Mouse (Mus musculus) MEL-GATA-1-ER (cell line): Measurements from ENCODE around the gene Hpcal1.
"Not testable (repeated sequence)": the region's sequence is repeated elsewhere in the genome, so short reads cannot be mapped to it uniquely, and the experiment has no call there.

ENCODE experiments used
- DNase-seq: peaks from one replicate; pipeline ENCODE4 v3.0.0-alpha.2; 2012; ENCODE audit warnings: low read depth; ENCODE audit errors: extremely low read depth

Hpcal1 gene

DNA sequence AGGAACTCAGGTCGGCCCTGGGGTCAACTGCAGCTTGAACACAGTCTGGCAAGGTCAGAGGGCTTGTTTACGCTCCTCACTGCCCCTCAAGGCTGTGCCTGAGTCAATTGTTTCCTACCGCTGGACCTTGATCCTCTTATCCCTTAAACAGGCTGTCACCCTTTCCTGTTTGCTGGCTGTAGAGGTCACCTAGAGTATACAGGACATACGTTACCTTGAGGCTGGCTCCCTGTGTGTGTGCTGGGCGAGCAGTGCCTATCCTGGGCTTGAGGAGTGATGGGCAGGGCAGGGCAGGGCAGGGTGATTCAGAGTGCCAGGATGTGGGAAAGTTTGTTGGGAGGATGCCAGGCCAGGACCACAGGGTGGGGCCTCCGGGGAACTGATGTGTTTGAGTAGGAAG lies 47.8 kb downstream of the Hpcal1 start:
- DNase-seq: no peak

DNA sequence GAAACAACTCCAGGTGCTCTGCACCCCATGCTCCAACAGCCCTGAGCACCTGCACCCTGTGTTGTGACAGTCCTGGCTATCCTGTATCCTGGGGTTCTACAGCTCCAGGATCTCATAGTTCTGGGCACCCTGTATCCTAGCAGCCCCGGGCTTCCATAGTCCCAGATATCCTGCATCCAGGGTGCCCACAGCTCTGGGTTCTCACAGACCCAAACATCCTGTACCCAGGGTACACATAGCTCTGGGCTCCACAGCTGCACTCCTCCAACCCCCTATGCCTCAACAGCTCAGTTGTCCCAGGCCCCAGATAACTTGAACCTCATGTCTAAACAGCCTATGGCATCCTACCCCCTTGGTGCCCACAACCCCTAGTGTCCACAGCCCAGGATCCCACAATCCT lies 49.6 kb downstream of the Hpcal1 start:
- DNase-seq: no peak

DNA sequence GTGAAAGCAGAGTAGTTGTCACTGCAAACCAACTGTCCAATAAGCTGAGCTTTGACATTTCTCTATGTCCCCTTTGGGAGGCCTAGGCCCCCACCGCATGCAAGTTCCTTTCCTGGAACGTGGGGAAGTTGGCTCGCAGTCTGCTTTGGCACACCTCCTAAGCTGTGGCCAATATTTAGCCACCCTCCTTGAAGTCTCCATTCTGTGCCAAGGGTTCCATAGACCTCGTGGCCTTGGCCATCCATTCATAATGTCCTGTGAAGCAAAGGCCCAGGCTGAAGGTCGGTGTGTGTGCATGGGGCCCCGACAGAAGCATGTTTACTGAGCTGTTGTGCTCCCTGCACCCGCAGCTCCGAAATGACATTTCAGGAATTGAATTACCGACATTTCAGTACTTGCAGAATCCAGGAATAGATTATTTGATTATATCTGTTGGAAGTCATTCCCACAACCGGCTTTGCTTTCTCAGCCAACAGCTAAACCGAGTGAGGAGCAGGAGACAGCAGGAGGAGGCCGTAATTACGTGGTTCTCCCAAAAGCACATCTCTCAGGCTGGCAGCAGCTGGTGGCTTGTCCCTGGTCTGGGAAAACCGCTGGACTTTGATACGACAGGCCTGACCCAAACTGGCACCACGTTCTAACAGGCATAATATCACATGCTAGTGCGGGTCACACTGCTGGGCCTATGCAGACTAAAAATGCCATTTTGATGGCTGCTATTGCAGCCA lies 51.1 kb downstream of the Hpcal1 start:
- no peak for DNase-seq

DNA sequence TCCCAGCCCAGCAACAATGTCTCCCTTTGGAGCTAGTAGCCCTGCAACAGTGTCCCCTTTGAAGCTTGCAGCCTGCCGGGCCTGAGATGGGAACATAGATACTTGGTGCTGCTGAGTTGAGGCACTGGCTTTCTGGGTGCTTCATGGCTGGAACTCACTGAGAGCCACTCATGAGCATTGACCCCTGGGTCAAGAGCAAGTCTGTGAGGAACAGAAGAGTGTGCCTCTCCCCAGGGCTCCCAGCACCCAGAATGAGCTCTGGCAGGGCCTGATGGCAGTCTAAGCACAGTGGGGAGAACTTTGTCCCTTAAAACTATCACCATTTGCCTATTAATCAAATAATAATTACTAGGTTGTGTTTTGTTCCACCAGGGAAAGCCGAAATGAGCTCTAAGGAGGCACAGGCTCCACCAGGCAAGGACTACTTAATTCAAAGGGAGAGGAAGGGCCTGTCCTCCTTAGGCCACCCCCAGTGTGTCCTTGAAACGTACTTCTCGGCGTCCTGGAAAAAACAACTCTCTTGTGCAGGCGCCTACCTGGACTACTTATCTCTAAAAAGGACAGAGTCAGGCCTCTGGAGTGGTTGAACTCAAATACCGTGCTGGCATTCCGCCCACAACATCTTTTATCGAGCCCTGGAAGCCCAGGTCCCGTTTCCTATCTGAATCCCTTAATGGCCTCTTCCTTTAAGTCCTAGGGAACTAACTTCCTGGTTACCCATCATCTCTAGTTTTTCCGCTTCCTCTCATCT lies 52.1 kb downstream of the Hpcal1 start:
- no peak for DNase-seq

DNA sequence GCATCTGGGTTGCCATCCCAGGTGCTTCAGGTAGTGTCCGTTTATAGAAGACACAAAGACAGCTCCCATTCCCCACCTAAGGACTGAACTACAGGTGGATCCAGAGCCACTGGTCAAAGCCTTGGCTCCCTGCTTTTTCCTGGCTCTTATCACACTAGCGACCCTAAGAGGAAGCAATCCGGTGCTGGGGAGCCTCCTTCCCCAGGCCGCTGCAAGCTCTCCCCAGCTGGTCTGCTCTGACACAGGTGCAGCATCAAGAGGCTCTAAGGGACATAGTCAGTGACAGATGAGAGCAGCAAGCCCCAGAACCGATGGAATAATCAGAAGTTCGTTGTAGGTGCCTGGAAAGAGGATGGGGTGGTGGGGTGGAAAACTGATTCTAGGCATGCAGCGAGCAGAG lies 54.8 kb downstream of the Hpcal1 start:
- DNase-seq: no peak

DNA sequence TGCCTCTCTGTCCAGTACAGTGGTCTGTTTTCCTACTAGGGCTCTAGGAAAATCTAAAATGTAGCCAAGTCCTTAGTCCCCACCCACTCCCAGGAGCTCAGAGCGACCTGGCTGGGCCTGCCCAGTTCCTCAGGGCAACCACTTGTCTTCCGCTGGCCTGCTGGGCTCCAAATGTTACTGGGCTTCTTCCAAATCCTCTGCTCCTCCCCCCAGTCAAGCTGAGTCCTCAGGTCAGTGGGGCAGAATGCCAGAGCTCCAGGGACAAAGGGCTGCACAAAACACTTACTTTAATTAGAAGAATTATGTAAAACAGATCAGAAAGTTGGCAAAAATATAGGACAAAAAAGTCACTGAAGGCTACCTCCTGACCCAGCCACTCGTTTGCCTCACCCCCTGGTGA lies 56.1 kb downstream of the Hpcal1 start:
- DNase-seq: no peak

DNA sequence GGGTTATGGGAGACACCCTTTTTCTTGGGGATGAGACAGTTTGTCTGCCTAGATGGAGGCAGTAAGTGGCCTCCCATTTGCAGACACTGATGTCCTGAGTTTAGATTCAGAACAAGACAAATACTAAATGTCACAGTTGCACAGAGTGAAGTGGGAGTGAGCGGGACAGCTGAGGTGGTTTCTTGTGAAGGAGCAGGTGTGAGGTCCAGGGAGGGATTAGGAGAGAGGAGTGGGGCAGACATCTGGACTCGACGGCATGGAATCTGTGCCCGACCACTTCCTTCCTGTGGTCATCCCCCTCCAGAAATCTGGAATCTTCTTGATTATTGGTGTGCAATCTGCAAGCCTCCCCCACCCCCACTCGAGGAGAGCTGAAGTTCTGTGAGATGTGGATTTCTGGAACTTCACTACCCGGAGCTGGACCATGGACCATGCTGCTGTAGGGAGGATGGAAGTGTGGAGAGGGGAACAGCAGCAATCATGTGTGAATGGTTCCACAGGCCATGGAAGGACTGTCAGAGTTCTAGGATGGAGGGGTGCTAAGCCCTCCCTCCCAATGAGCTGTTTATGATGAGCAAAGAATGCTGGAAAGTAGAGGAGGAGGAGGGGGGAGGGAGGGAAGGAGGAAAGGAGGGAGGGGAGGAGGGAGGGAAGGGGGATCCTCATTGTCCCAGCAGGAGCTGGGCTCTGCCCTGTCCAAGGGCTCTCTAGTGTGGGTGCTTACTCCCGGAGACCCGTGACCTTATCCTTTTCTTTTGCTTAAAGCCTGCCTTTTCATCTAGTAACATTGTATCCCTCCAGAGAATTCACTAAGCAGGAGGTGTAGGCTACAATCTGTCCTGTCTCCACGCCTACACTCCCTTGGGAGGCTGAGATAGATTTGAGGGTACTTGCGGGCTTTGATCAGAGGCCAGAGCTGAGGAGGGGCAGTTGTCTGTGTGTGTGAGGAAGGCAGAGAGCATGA lies 56.8 kb downstream of the Hpcal1 start:
- no peak for DNase-seq

DNA sequence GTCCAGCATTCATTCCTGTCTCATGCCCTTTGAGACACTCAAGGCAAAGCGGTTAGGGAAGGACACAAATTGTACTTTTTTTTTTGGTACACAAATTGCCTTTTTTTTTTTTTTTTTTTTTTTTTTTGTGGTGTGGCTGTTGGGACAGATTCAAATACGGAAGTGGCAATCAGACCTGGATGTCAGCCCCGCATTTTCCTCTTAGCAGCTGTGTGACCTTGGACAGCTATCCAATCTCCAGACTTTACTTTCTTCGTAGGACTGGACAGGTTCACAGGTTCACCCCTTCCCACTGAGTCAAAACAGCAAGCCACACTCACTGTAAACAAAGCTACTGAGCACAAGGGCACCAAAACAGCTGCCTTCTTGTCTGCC lies 57.5 kb downstream of the Hpcal1 start:
- no peak for DNase-seq

DNA sequence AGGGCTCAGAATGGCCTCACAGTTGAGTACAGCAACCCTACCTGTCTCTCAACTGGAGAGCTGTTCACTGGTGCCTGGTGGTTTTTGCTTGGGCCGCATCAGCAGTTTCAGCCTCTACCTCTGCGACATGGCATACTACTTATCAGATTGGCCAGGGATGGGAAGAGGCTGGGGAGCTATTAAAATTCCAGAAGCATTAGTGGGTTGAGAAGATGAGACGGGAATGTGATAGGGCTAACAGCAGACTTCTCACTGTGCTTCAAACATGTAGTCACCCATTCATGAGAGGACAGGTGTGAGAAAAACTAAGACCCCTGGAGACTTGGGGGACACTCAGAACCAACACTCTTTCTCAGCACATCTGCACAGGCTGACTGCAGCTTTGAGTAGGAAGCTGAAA lies 59.1 kb downstream of the Hpcal1 start:
- no peak for DNase-seq

DNA sequence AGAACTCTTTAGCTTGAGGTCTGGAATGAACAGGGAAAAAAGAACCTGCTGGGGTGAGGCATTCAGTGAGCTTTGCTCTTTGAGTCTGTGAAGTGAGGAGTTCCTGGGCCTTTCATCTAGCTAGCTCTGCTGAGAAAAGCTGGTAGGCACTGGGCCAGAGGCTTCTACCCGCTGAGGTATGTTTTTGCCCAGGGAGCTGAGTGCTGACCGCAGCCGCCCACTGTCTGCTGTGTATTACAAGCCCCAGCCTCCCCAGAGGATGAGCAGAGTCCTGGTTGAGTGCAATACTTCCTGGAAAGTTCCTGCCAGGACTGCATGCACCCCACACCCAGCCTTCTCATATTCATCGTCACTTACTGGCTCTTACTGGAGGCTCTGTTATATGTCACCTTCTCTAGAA lies 59.8 kb downstream of the Hpcal1 start:
- DNase-seq: no peak

DNA sequence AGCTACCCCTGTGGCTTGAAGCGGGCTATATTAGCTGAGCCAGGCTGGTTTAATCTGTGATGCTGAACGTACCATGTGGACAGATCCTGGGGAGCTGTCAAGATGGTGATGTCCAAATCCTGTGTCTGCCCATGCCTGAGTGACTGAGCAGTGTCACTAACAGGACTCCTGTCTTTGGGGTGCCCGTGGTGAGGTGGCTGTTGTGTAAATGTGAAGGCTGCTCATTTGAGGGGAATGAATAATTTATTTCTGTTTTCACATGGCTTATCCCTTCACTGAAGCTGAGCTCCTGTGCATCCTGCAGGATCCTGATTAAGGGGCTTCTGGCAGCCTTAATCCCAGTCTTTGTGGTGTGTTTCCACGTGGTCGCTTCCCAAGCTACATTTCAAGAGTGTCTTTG lies 62.2 kb downstream of the Hpcal1 start:
- DNase-seq: no peak

DNA sequence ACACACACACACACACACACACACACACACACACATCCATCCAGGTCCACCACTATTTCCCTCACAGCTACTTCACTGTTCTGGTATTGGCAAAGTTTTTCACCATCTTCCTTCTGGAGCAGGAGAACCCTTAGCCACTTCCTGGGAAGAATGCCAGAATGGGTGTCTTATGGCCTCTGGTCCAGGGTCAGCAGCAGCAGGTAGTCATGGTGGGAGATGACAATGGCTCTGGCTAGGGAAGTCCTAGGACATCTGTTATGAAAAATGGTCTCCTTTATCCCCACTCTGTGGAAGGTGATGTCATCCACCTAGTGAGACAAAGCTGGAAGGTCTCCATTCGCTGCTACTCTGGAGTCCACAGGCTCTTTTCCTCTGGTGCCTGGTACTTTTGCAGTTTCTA lies 64.1 kb downstream of the Hpcal1 start:
- no peak for DNase-seq

DNA sequence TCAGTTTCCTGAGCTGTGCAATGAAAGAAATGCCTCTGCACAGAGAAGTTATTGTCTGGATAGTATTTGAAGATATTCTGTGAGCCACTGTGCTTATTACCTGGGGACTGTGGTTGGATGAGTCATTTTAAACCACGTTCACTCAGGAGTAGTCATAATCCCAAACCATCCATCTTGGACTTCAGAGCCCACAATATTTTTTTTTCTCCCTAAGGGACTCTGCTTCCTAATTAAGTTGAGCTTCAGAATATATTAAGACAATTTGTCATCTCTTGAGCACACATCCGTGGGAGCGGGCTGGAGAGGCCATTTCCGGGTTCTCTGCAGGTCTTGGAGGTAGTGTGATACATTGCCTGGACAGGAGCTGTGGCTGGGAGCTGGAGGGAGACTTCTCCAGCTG lies 66.2 kb downstream of the Hpcal1 start:
- no peak for DNase-seq

DNA sequence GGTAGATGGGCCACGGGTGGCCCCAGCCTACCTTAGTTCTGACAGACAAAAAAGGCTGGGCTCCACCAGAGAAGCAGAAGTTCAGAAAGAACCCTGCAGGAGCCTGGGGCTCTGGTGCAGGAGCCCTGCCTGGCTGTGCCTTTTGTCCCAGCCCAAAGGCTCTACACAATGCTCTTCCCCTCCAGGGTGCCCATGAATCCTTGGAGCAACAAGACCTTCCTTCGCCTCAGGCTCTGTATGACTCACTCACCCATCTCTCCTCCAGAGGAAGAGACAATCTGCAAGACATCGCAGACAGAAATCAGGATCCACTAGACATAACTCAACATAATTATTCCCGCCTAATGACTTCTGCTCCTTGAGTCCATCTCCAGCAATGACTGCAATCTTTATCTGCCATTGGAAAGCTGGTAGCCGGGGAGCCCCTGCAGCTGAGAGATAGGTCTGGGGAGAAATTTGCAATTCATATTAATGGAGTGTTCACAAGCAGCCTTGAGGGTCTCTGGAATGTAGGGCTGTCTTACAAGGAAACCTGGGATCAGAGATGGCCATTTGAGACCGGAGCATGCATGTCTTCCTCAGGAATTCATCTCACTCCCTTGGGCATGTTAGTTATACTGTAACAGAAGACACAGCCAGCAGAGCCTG lies 71.8 kb downstream of the Hpcal1 start:
- no peak for DNase-seq

DNA sequence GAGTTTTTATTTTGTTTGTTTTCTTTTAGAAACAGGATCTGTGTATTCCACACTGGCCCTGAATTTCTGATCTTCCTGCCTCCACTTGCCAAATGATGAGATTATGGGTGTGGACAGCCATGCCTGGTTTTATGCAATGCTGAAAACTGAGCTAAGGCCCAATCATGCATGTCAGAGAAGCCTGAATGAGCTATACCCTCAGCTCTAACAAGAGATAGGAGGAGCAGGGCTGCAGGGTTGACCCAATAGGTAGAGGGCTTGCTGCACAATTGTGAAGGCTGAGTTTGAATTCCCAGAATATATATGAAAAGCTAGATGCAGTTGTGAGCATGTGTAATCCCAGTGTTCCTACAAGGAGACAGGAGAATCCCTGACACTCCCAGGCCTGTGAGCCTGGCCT lies 72.4 kb downstream of the Hpcal1 start:
- DNase-seq: no peak

DNA sequence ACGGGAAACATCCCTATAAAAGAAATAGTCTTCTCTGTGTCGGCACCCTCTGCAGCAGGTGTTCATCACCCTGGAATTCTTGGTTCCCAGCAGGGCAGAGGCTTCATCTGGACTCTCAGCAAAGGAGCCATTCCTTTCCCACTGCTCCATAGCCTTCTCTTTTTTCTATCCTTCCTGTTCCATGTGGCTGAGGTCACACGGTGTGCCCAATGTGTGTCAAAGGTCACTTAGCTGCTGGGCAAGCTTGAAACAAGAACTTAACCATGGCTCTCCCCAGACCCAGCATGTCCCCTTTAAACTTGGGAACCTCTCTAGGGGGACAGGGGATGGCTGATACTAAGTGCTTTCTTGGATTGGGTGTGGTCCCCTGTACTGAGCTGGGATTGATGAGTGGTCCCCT lies 73.3 kb downstream of the Hpcal1 start:
- no peak for DNase-seq

DNA sequence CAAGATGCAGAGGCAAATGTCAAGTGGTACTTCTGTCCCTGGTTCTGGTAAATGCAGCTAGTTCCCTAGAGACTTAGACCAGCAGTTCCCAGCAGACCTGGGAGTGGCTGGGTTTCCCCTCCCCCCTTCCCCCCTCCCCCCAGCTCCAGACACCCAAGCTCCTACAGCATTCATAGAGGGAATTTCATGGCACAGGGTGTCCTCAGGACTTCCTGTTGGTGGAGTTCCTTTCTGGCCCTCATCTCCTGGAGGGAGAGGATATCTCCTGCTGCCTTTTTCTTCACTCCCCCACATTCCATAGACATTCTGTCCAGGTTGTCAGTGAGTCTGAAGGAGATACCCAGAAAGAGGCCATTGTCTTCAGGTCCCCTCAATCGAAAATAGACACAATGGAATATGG lies 76.9 kb downstream of the Hpcal1 start:
- not testable (repeated sequence) for DNase-seq

DNA sequence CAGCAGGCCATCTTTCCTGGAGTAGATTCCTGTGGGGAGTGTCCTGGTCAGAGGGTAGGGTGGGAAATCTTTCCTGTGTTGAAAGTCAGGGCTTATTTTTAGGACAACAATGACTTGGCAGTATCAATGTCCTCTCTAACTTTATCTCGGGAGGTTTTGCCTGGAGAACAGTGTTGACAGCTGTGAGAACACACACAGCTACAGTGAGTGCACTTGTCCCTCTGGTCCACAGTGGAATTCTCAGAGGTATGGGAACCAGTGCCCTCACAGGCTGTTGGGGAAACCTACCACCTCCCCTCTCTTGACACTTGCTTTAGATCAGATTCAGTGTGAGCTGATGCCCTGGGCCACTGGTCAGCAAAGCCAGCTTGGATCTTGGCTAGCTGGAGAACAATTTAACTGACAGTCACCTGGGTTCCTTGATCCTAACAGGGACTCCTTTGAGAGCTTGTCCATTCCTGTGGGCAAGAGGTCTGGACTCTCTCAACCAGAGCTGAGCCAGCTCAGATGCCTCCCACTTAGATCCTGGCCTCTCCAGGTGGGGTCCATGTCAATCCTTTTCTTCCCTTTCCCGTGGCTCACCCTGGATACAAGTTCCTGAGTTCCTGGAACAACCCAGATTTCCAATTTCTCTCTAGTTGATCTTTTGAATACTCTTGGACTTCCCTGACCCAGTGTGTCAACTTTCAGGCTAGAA lies 79.0 kb downstream of the Hpcal1 start:
- DNase-seq: no peak

DNA sequence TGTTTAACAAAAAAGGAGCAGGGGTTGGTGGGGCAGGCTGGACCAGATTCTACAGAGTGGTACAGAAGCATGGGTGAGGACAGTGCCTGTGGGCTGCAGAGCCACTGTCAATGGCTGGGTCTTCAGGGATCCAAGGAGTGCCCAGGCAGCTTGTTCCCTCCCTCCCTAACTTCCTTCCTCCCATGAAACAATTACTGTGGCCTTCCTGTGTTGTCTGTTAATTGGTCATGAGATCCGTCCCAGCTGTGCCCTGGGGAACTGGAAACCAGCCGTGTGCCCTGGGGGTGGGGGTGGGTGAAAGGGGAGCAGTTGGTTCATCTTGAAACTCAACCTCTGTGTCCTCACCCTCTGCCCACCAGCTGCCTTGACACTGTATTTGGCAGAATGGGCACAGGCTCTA lies 79.9 kb downstream of the Hpcal1 start:
- no peak for DNase-seq

DNA sequence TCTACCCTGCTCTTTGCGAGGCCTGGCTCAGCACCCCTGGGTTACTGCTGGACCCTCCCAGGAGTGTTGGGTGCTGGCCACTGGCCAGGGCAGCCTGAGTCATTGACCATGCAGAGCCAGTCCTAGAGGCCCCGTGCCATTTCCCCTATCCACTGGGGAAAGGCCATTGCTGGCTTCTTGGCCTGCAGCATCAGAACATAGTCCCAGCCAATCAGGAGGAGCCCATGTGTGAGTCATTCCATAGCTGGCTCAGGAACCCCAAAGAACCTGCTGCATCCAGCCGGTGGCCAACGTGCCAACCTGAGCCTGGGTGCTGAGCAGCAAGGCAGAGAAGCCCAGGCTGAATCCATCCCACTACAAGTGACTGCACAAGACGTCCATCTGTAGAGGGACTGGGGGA lies 83.1 kb downstream of the Hpcal1 start:
- not testable (repeated sequence) for DNase-seq

DNA sequence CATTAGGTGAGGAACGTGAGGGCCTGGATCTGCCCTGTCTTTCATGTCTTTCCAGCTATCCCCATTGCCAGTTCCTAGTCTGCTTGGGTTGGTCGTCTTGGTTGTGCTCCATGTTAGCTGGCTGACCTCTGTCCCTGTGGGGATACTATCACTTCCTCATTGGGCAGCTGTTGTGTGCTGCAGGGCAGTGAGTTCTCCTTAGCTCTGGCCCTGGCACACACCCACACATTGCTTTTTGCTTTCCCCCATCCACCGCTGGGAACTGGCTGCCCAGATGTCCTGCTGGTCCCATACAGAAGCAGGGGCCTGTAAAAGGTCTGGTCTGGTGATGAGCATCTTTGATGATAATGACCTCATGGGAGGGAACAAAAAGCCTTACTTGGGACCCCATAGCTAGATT lies 84.2 kb downstream of the Hpcal1 start:
- DNase-seq: not testable (repeated sequence)
